In genomic region chr16:20537071-20537471, GRCm38 (mm10) we compare ENCODE assay signal across 8 mouse cellular contexts. TPM values are rescaled to one million over a fixed set of nuclear protein-coding genes. Genes with fewer than 3 reads are reported as not detected.
DNase-seq lines count a peak whose midpoint lies in the region; ATAC-seq lines count a peak whose summit lies in the region.

No protein-coding gene starts in this region.

- peaks cover 57% of the 10 kb centered on the region for H3K36me3 ChIP-seq in forebrain, embryonic 14.5 days (ENCODE audit: control insufficient read depth, insufficient read depth, low read length)
- H3K36me3 ChIP-seq in midbrain, embryonic 10.5 days = peaks cover 66% of the 10 kb centered on the region

- H3K4me3 ChIP-seq in forebrain, embryonic 14.5 days (ENCODE audit: low read depth, low read length) = peak overlapping the region; percentile 86
- H3K4me3 ChIP-seq in midbrain, embryonic 10.5 days = peak overlapping the region; percentile 78

- ATAC-seq in forebrain, embryonic 14.5 days = no peak
- no peak for ATAC-seq in megakaryocyte progenitor cell, adult 5-6 weeks (replicated peaks; ENCODE audit: poor library complexity)

- H3K27me3 ChIP-seq in forebrain, embryonic 14.5 days (replicated peaks; ENCODE audit: control insufficient read depth, insufficient read depth, low read length) = no peaks in the 10 kb centered on the region
- H3K27me3 ChIP-seq in midbrain, embryonic 10.5 days (ENCODE audit: low read depth, poor library complexity, severe bottlenecking) = no peaks in the 10 kb centered on the region

- no peak overlapping the region; the same call in 1 of the 2 replicates for H3K27ac ChIP-seq in forebrain, embryonic 14.5 days (ENCODE audit: low read depth, low read length)
- peak overlapping the region; percentile 93 for H3K27ac ChIP-seq in midbrain, embryonic 10.5 days (replicated peaks)

- H3K9ac ChIP-seq in forebrain, embryonic 14.5 days (ENCODE audit: low read length) = peak overlapping the region; percentile 98

- 5% methylated on average over 5 of the region's 5 CpGs for WGBS in forebrain, embryonic 14.5 days
- 14% methylated on average over 5 of the region's 5 CpGs for WGBS in midbrain, embryonic 10.5 days

- peaks cover 21% of the 10 kb centered on the region for H3K4me1 ChIP-seq in forebrain, embryonic 14.5 days (ENCODE audit: control insufficient read depth, insufficient read depth, low read length)
- H3K4me1 ChIP-seq in midbrain, embryonic 10.5 days = peaks cover 29% of the 10 kb centered on the region

- no peaks in the 10 kb centered on the region for H3K9me3 ChIP-seq in forebrain, embryonic 14.5 days (replicated peaks; ENCODE audit: control insufficient read depth, low read length)
- H3K9me3 ChIP-seq in midbrain, embryonic 10.5 days (replicated peaks) = no peaks in the 10 kb centered on the region

- peak overlapping the region; percentile 91 for H3K4me2 ChIP-seq in forebrain, embryonic 14.5 days (ENCODE audit: low read length)

- peak; percentile 26 for DNase-seq in retina, embryonic 14.5 days (ENCODE audit: low spot score)
- DNase-seq in retina, postnatal 1 day = no peak
- peak; percentile 60 for DNase-seq in adrenal gland, postnatal 25 days
- no peak for DNase-seq in forebrain, embryonic 14.5 days (ENCODE audit: low spot score)
- DNase-seq in kidney, adult 9 months = peak; percentile 89
- DNase-seq in midbrain, embryonic 10.5 days (ENCODE audit: low spot score) = peak; percentile 26
- DNase-seq in testis, postnatal 14 days (ENCODE audit: low spot score) = no peak

RNA-seq across cellular contexts. Expression of gene Ap2m1, which starts 1.8 kb away (rescaled TPM):
- 291 and 310 TPM in 2 replicates for total RNA-seq in adrenal gland, postnatal 25 days (2021)
- 1,206 and 1,335 TPM in 2 replicates for polyA plus RNA-seq in forebrain, embryonic 14.5 days (2014; fragmentation: Nextera tagmentation; extraction: Ambion mirVana)
- 711 and 831 TPM in 2 replicates for polyA plus RNA-seq in midbrain, embryonic 10.5 days (2016; fragmentation: Nextera tagmentation; extraction: Ambion mirVana)
- 234 and 286 TPM in 2 replicates for total RNA-seq in megakaryocyte progenitor cell, adult 5-6 weeks (2015)
- 143 and 149 TPM in 2 replicates for total RNA-seq in megakaryocyte progenitor cell, adult 5-6 weeks (2017)

RNA-seq across cellular contexts. Expression of gene Abcf3, which starts 11.3 kb away (rescaled TPM):
- 87.3 and 101 TPM in 2 replicates for total RNA-seq in adrenal gland, postnatal 25 days (2021)
- polyA plus RNA-seq in forebrain, embryonic 14.5 days (2014; fragmentation: Nextera tagmentation; extraction: Ambion mirVana) = 64.8 and 74.4 TPM in 2 replicates
- 58.9 and 62.2 TPM in 2 replicates for polyA plus RNA-seq in midbrain, embryonic 10.5 days (2016; fragmentation: Nextera tagmentation; extraction: Ambion mirVana)
- total RNA-seq in megakaryocyte progenitor cell, adult 5-6 weeks (2015) = 21.9 and 28.5 TPM in 2 replicates
- 28.4 and 35.7 TPM in 2 replicates for total RNA-seq in megakaryocyte progenitor cell, adult 5-6 weeks (2017)

RNA-seq across cellular contexts. Expression of gene Dvl3, which starts 20.3 kb away (rescaled TPM):
- total RNA-seq in adrenal gland, postnatal 25 days (2021) = 43.9 and 46.2 TPM in 2 replicates
- 25.3 and 26.0 TPM in 2 replicates for polyA plus RNA-seq in forebrain, embryonic 14.5 days (2014; fragmentation: Nextera tagmentation; extraction: Ambion mirVana)
- polyA plus RNA-seq in midbrain, embryonic 10.5 days (2016; fragmentation: Nextera tagmentation; extraction: Ambion mirVana) = 28.5 and 37.5 TPM in 2 replicates
- 23.5 and 26.7 TPM in 2 replicates for total RNA-seq in megakaryocyte progenitor cell, adult 5-6 weeks (2015)
- 3.2 and 3.3 TPM in 2 replicates for total RNA-seq in megakaryocyte progenitor cell, adult 5-6 weeks (2017)

RNA-seq across cellular contexts. Expression of gene Eif2b5, which starts 38.5 kb away (rescaled TPM):
- total RNA-seq in adrenal gland, postnatal 25 days (2021) = 58.3 and 63.8 TPM in 2 replicates
- 90.3 and 92.1 TPM in 2 replicates for polyA plus RNA-seq in forebrain, embryonic 14.5 days (2014; fragmentation: Nextera tagmentation; extraction: Ambion mirVana)
- 151 TPM in 2 replicates for polyA plus RNA-seq in midbrain, embryonic 10.5 days (2016; fragmentation: Nextera tagmentation; extraction: Ambion mirVana)
- 58.4 and 64.7 TPM in 2 replicates for total RNA-seq in megakaryocyte progenitor cell, adult 5-6 weeks (2015)
- total RNA-seq in megakaryocyte progenitor cell, adult 5-6 weeks (2017) = 85.8 and 87.2 TPM in 2 replicates

RNA-seq across cellular contexts. Expression of gene Vwa5b2, which starts 52.2 kb away (rescaled TPM):
- total RNA-seq in adrenal gland, postnatal 25 days (2021) = 1.5 TPM in 1 of 2 replicates, not detected in the other
- polyA plus RNA-seq in forebrain, embryonic 14.5 days (2014; fragmentation: Nextera tagmentation; extraction: Ambion mirVana) = 1.3 and 4.1 TPM in 2 replicates
- 1.7 and 4.5 TPM in 2 replicates for polyA plus RNA-seq in midbrain, embryonic 10.5 days (2016; fragmentation: Nextera tagmentation; extraction: Ambion mirVana)
- not detected in 2 replicates for total RNA-seq in megakaryocyte progenitor cell, adult 5-6 weeks (2015)
- total RNA-seq in megakaryocyte progenitor cell, adult 5-6 weeks (2017) = not detected in 2 replicates

Comparison
In these comparisons a context has a peak if more than half of its experiments do, and no peak if none do; other contexts are left out.
1. DNase-seq: peak in retina, embryonic 14.5 days (single experiment), adrenal gland, postnatal 25 days (single experiment), kidney, adult 9 months (single experiment) and midbrain, embryonic 10.5 days (single experiment); none in retina, postnatal 1 day (single experiment), forebrain, embryonic 14.5 days (single experiment) and testis, postnatal 14 days (single experiment).